Mouse (Mus musculus) ES-Bruce4 (cell line): ENCODE measurements at regions not wholly inside any gene's neighbourhood (a gene's known extent, or its start where the extent isn't known, plus 50 kb on each side); places are given as distances from the start of the nearest gene placed in this dataset.

Source experiments
- H3K27ac ChIP-seq: 2 replicates; pipeline ENCODE4 v1.5.1; 2012; ENCODE audit warnings: low read length, inconsistent platforms; ENCODE audit not compliant: insufficient read depth
- H3K27me3 ChIP-seq: 2 replicates; pipeline ENCODE4 v1.6.1; 2012; ENCODE audit warnings: mild to moderate bottlenecking, low read length, inconsistent platforms; ENCODE audit not compliant: control insufficient read depth, poor library complexity, insufficient read depth, severe bottlenecking
- H3K36me3 ChIP-seq: 2 replicates; pipeline ENCODE4 v1.6.1; 2012; ENCODE audit warnings: inconsistent platforms, mild to moderate bottlenecking, low read length, moderate library complexity; ENCODE audit not compliant: control insufficient read depth, poor library complexity, insufficient read depth, severe bottlenecking
- H3K4me1 ChIP-seq: one replicate; pipeline ENCODE4 v1.8.1; 2011; ENCODE audit warnings: low read length; ENCODE audit not compliant: control insufficient read depth, insufficient read depth
- H3K4me3 ChIP-seq: 2 replicates; pipeline ENCODE4 v1.5.1; 2011; ENCODE audit warnings: low read depth, mild to moderate bottlenecking, low read length
- H3K9ac ChIP-seq: 2 replicates; pipeline ENCODE4 v1.6.1; 2012; ENCODE audit warnings: low read depth, mild to moderate bottlenecking, inconsistent platforms; ENCODE audit not compliant: poor library complexity, severe bottlenecking
- H3K9me3 ChIP-seq: replicated peaks from 2 replicates; pipeline ENCODE4 v1.6.1; 2012; ENCODE audit warnings: mild to moderate bottlenecking, low read length, inconsistent platforms; ENCODE audit not compliant: control insufficient read depth, poor library complexity, insufficient read depth, severe bottlenecking
- CTCF ChIP-seq: IDR thresholded peaks from one replicate; pipeline ENCODE4 v1.8.1; 2011; ENCODE audit warnings: low read depth, low read length
- EP300 ChIP-seq: IDR thresholded peaks from 2 replicates; pipeline ENCODE4 v1.6.1; 2011; ENCODE audit warnings: low read depth, low read length; ENCODE audit not compliant: insufficient read depth
- POLR2A ChIP-seq: IDR thresholded peaks from one replicate; pipeline ENCODE4 v1.8.1; 2011; ENCODE audit warnings: low read length; ENCODE audit not compliant: insufficient read depth

GRCm38 (mm10) chr12:112290299-112290698 lies 144.3 kb downstream of the Kif26a start:
- Histone ChIP-seq H3K27ac (no peak overlapping the region), H3K27me3 (no peaks in the 10 kb centered on the region), H3K36me3 (no peaks in the 10 kb centered on the region), H3K9me3 (no peaks in the 10 kb centered on the region), H3K4me3 (no peak overlapping the region), H3K4me1 (no peaks in the 10 kb centered on the region), H3K9ac (no peak overlapping the region)
- TF ChIP-seq POLR2A = no peak
- TF ChIP-seq EP300 = no peak
- TF ChIP-seq CTCF = no peak

GRCm38 (mm10) chr12:112291748-112292561 lies 145.9 kb downstream of the Kif26a start:
- H3K36me3 ChIP-seq = no peaks in the 10 kb centered on the region
- H3K27ac ChIP-seq = no peak overlapping the region
- no peak overlapping the region for H3K4me3 ChIP-seq
- no peak overlapping the region for H3K9ac ChIP-seq
- no peaks in the 10 kb centered on the region for H3K9me3 ChIP-seq
- no peaks in the 10 kb centered on the region for H3K4me1 ChIP-seq
- H3K27me3 ChIP-seq = no peaks in the 10 kb centered on the region
- no peak for TF ChIP-seq CTCF
- no peak for TF ChIP-seq POLR2A
- TF ChIP-seq EP300 = no peak

GRCm38 (mm10) chr12:112293105-112293504 lies 147.1 kb downstream of the Kif26a start:
- no peaks in the 10 kb centered on the region for H3K36me3 ChIP-seq
- H3K9me3 ChIP-seq = no peaks in the 10 kb centered on the region
- no peak overlapping the region for H3K4me3 ChIP-seq
- H3K27me3 ChIP-seq = no peaks in the 10 kb centered on the region
- no peak overlapping the region for H3K27ac ChIP-seq
- TF ChIP-seq CTCF = no peak
- TF ChIP-seq EP300 = no peak
- no peak for TF ChIP-seq POLR2A
- no peaks in the 10 kb centered on the region for H3K4me1 ChIP-seq
- no peak overlapping the region for H3K9ac ChIP-seq

- H3K9me3 ChIP-seq = no peaks in the 10 kb centered on the region
- H3K4me1 ChIP-seq = no peaks in the 10 kb centered on the region
- no peak overlapping the region for H3K27ac ChIP-seq
- no peak overlapping the region for H3K9ac ChIP-seq
- TF ChIP-seq EP300 (no peak), POLR2A (no peak), CTCF (no peak)
- no peaks in the 10 kb centered on the region for H3K36me3 ChIP-seq
- no peak overlapping the region for H3K4me3 ChIP-seq
- H3K27me3 ChIP-seq = no peaks in the 10 kb centered on the region
These were observed 149.4 kb downstream of the Kif26a start for GRCm38 (mm10) chr12:112295337-112295941.

GRCm38 (mm10) chr12:112298521-112298920 lies 152.5 kb downstream of the Kif26a start:
- no peak for TF ChIP-seq CTCF
- TF ChIP-seq POLR2A = no peak
- TF ChIP-seq EP300 = no peak
- Histone ChIP-seq H3K9me3 (no peaks in the 10 kb centered on the region), H3K4me1 (no peaks in the 10 kb centered on the region), H3K27me3 (no peaks in the 10 kb centered on the region), H3K9ac (no peak overlapping the region), H3K27ac (no peak overlapping the region), H3K4me3 (no peak overlapping the region), H3K36me3 (no peaks in the 10 kb centered on the region)

- no peak overlapping the region for H3K9ac ChIP-seq
- no peaks in the 10 kb centered on the region for H3K27me3 ChIP-seq
- H3K27ac ChIP-seq = no peak overlapping the region
- H3K36me3 ChIP-seq = no peaks in the 10 kb centered on the region
- no peak overlapping the region for H3K4me3 ChIP-seq
- no peaks in the 10 kb centered on the region for H3K9me3 ChIP-seq
- H3K4me1 ChIP-seq = no peaks in the 10 kb centered on the region
- no peak for TF ChIP-seq POLR2A
These were observed 153.1 kb downstream of the Kif26a start for GRCm38 (mm10) chr12:112299089-112299488.
